Mouse (Mus musculus) G1E (cell line): ENCODE measurements at regions not wholly inside any gene's neighbourhood (a gene's known extent, or its start where the extent isn't known, plus 50 kb on each side); places are given as distances from the start of the nearest gene placed in this dataset.

ENCODE experiments used
- ATAC-seq: 2 replicates; pipeline ENCODE4 v1.8.0; 2016; ENCODE audit warnings: mild to moderate bottlenecking; ENCODE audit not compliant: insufficient number of reproducible peaks, poor library complexity, low FRiP score, severe bottlenecking; ENCODE audit errors: extremely low read depth
- DNase-seq: peaks from one replicate; pipeline ENCODE4 v3.0.0; 2012; ENCODE audit warnings: low spot score
- H3K27me3 ChIP-seq: 2 replicates; pipeline ENCODE4 v1.6.1; 2012; ENCODE audit warnings: mild to moderate bottlenecking, low read length, inconsistent platforms; ENCODE audit not compliant: insufficient read depth
- H3K36me3 ChIP-seq: replicated peaks from 2 replicates; pipeline ENCODE3; 2012; ENCODE audit warnings: mild to moderate bottlenecking, inconsistent platforms
- H3K4me1 ChIP-seq: 2 replicates; pipeline ENCODE4 v1.6.1; 2012; ENCODE audit warnings: low read depth, low read length, inconsistent platforms, mixed read lengths; ENCODE audit not compliant: insufficient read depth
- H3K4me3 ChIP-seq: 2 replicates; pipeline ENCODE4 v1.5.1; 2012; ENCODE audit warnings: low read depth, mild to moderate bottlenecking, inconsistent platforms, low read length, moderate library complexity, mixed read lengths
- H3K9me3 ChIP-seq: replicated peaks from 2 replicates; pipeline ENCODE4 v1.6.1; 2012; ENCODE audit warnings: inconsistent platforms
- CTCF ChIP-seq: IDR thresholded peaks from 2 replicates; pipeline ENCODE4 v1.5.1; 2012; ENCODE audit warnings: low read depth, low read length, inconsistent platforms, mixed read lengths
- GATA1 ChIP-seq: IDR thresholded peaks from 2 replicates; pipeline ENCODE4 v1.6.1; 2012; ENCODE audit warnings: borderline replicate concordance, low read length, inconsistent platforms, mixed read lengths
- GATA2 ChIP-seq: IDR thresholded peaks from 2 replicates; pipeline ENCODE4 v1.6.1; 2012; ENCODE audit warnings: low read depth, low read length, inconsistent platforms, borderline replicate concordance
- POLR2AphosphoS5 ChIP-seq: IDR thresholded peaks from 2 replicates; pipeline ENCODE4 v1.6.1; 2012; ENCODE audit warnings: low read depth, low read length, inconsistent platforms; ENCODE audit not compliant: insufficient replicate concordance
- TAL1 ChIP-seq: conservative IDR thresholded peaks from 2 replicates; pipeline ENCODE4 v1.6.1; 2012; ENCODE audit warnings: low read depth, low read length, inconsistent platforms, mixed read lengths

DNA sequence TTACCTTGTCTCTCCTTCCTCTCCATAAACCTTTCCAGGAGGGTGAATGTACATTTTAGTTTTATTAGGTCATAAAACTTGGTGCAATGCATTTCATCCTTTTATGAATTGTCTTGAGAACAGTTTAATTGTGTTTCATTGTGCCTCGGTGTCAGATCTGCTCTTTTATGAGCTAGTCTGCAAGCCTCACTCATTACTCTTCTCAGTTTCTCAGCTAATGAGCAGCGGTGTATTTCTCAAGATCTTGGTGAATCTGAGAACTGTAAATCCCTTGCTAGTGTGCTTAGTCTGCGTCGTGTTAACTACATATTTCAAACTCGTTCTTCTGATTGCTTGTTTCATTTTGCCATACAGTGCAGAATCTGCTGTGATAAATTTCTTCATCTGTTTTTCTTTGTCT lies 984.4 kb downstream of the Basp1 start:
- H3K4me1 ChIP-seq = no peaks in the 10 kb centered on the region
- H3K36me3 ChIP-seq = no peaks in the 10 kb centered on the region
- no peaks in the 10 kb centered on the region; the same call in 1 of the 2 replicates for H3K9me3 ChIP-seq
- DNase-seq (no peak), ATAC-seq (no peak)
- TF ChIP-seq CTCF = no peak
- TF ChIP-seq POLR2AphosphoS5 = no peak
- TF ChIP-seq GATA1 = no peak
- TF ChIP-seq TAL1 = no peak
- TF ChIP-seq GATA2 = no peak
- H3K4me3 ChIP-seq = no peak overlapping the region
- no peaks in the 10 kb centered on the region for H3K27me3 ChIP-seq

- no peak for ATAC-seq
- no peak for TF ChIP-seq GATA1
- no peak for DNase-seq
- no peaks in the 10 kb centered on the region; the same call in 1 of the 2 replicates for H3K9me3 ChIP-seq
- no peak overlapping the region for H3K4me3 ChIP-seq
- H3K27me3 ChIP-seq = no peaks in the 10 kb centered on the region
- H3K36me3 ChIP-seq = no peaks in the 10 kb centered on the region
- H3K4me1 ChIP-seq = no peaks in the 10 kb centered on the region
Measured at GRCm38 (mm10) chr15:24422333-24422942, 991.1 kb downstream of the Basp1 start.

DNA sequence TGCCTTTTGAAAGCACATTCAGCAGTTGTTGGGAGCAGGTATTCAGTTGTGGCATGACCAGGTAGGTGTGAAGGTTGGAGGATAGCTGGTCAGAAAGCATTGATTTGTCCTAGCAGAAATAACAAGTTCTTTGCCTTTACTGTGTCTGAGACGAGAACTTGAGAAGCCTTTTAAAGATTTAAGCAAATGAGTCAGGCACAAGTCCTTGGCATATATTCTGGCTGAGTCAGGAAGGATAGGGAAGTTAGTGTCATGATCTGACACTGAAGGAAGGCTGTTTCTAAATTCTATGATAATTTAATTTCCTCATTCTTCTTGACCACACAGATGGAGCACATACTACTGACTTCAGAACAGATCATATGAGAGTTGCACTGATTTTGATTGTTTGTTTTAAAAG lies 993.8 kb downstream of the Basp1 start:
- DNase-seq = no peak
- Histone ChIP-seq H3K4me3 (no peak overlapping the region), H3K27me3 (no peaks in the 10 kb centered on the region), H3K9me3 (no peaks in the 10 kb centered on the region; the same call in 1 of the 2 replicates), H3K36me3 (no peaks in the 10 kb centered on the region), H3K4me1 (no peaks in the 10 kb centered on the region)
- ATAC-seq = no peak
- TF ChIP-seq GATA1 = no peak
- no peak for TF ChIP-seq GATA2
- TF ChIP-seq TAL1 = no peak
- TF ChIP-seq CTCF = no peak
- no peak for TF ChIP-seq POLR2AphosphoS5

DNA sequence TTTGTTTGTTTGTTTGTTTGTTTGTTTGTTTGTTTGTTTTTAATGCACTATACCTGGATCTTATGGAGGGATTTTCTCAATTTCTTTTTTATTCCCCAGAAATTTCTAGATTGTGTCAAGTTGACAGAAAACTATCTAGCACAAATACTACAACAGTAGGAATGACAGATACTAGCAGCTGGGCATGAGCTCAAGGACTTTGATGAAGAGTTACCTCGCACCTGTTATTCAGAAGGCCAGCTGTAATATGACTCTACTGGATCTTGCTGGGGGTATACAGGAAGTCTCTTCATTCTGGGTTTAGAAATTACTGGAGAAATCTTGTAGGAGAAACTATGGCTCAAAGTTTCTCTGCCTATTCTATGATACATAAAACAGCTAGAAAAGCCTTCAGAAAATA lies 994.4 kb downstream of the Basp1 start:
- Histone ChIP-seq H3K4me1 (no peaks in the 10 kb centered on the region), H3K9me3 (no peaks in the 10 kb centered on the region; the same call in 1 of the 2 replicates), H3K4me3 (no peak overlapping the region), H3K36me3 (no peaks in the 10 kb centered on the region), H3K27me3 (no peaks in the 10 kb centered on the region)
- no peak for DNase-seq
- ATAC-seq = no peak
- TF ChIP-seq GATA1 (no peak), CTCF (no peak), GATA2 (no peak), POLR2AphosphoS5 (no peak), TAL1 (no peak)

DNA sequence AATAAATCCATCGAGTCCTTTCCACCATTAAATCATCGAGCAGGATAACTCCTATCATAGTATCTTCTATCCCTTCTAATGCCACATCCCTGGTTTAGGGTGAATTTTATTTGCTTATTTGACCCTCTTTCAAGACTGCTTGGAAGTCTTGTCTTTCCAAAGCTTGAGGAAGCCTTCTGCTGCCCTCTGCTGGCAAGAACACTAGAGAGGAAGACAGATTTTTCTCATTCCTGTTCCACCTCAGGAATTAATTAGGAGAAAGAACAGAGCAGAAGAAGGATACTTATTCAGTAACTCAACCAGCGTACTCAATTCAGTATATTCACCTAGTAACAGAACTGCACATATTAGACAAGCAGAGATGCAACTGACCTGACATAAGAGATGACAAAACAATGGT lies 1005.9 kb downstream of the Basp1 start:
- no peak for TF ChIP-seq GATA2
- DNase-seq = no peak

GRCm38 (mm10) chr15:24405305-24405704 lies 1008.3 kb downstream of the Basp1 start:
- no peak for DNase-seq
- ATAC-seq = no peak
- H3K4me1 ChIP-seq = no peaks in the 10 kb centered on the region
- 0 out of 2 replicates have a peak, but pooled peaks cover 2% of the 10 kb centered on the region for H3K9me3 ChIP-seq
- no peaks in the 10 kb centered on the region for H3K36me3 ChIP-seq
- H3K27me3 ChIP-seq = no peaks in the 10 kb centered on the region
- no peak for TF ChIP-seq GATA2
- no peak for TF ChIP-seq GATA1
- TF ChIP-seq TAL1 = no peak
- TF ChIP-seq CTCF = no peak
- no peak for TF ChIP-seq POLR2AphosphoS5
- no peak overlapping the region for H3K4me3 ChIP-seq

More for the DNA sequence above, 1005.9 kb downstream of the Basp1 start:
- Histone ChIP-seq H3K9me3 (no peaks in the 10 kb centered on the region), H3K27me3 (no peaks in the 10 kb centered on the region), H3K4me3 (no peak overlapping the region), H3K36me3 (no peaks in the 10 kb centered on the region), H3K4me1 (no peaks in the 10 kb centered on the region)
- no peak for ATAC-seq

GRCm38 (mm10) chr15:24400088-24400487 lies 1013.5 kb downstream of the Basp1 start:
- ATAC-seq (no peak), DNase-seq (no peak)
- no peak overlapping the region for H3K4me3 ChIP-seq
- no peaks in the 10 kb centered on the region for H3K36me3 ChIP-seq
- 0 out of 2 replicates have a peak, but pooled peaks cover 2% of the 10 kb centered on the region for H3K9me3 ChIP-seq
- no peak for TF ChIP-seq POLR2AphosphoS5
- TF ChIP-seq CTCF = no peak
- TF ChIP-seq GATA2 = no peak
- no peak for TF ChIP-seq TAL1
- TF ChIP-seq GATA1 = no peak
- H3K27me3 ChIP-seq = no peaks in the 10 kb centered on the region
- H3K4me1 ChIP-seq = no peaks in the 10 kb centered on the region
